Mouse (Mus musculus) C3H10T1/2 (cell line): ENCODE results near the gene Aqp11. TPM values are rescaled to one million over a fixed set of nuclear protein-coding genes. Genes with fewer than 3 reads are reported as not detected.

Source experiments
- polyA plus RNA-seq, 2 experiments: library from polyadenylated mRNA; unstranded; fragments of >200 nt; fragmentation: generic; extraction: Trizol; gene quantifications; one replicate each; pipeline ENCODE4 v1.2.1; 2012; ENCODE audit warnings: missing spikeins in 2 of 2

Gene Aqp11
- under 1 TPM; 0.33 to 0.86 TPM for polyA plus RNA-seq

GRCm38 (mm10) chr7:97737638-97738456 is at the start of gene Aqp11:
Aqp11 (minus strand) TSS chr7:97738289.

GRCm38 (mm10) chr7:97696506-97697254 is 41.4 kb downstream of the Aqp11 start, which contains the start of gene Clns1a:
Clns1a (plus strand) TSS chr7:97696634.

Other genes with a start within 250 kb of the Aqp11 start
- gene Aamdc, start 158.8 kb downstream of the Aqp11 start, polyA plus RNA-seq: 10 to 100 TPM; 10.8 to 62.5 TPM
- gene Rsf1, start 158.4 kb downstream of the Aqp11 start, polyA plus RNA-seq: 1 to 10 TPM in 1 of 2 experiments, under 1 TPM in 1; 0.76 to 3.6 TPM
- gene Clns1a, start 41.7 kb downstream of the Aqp11 start, polyA plus RNA-seq: 10 to 100 TPM; 29.2 to 38.9 TPM
- 10 to 100 TPM; 25.3 to 33.9 TPM for gene Pak1, start 50.3 kb upstream of the Aqp11 start, polyA plus RNA-seq
- not detected for gene Gdpd4, start 181.7 kb upstream of the Aqp11 start, polyA plus RNA-seq